Mouse (Mus musculus): ENCODE results near the gene S100a14. TPM values are rescaled to one million over a fixed set of nuclear protein-coding genes. Genes with fewer than 3 reads are reported as not detected.
A peak's percentile ranks its signal among the peaks of the same experiment; 100 is the strongest.

S100a14 gene
- polyA plus RNA-seq, 1 experiment from 2014 or later, result 12.5 TPM

- peak overlapping the region; percentile 58 for H3K9ac ChIP-seq (ENCODE audit: low read depth, low read length)
- DNase-seq (ENCODE audit: low spot score), result peak; percentile 88
- TF ChIP-seq CTCF (IDR thresholded peaks at IDR 0.05; ENCODE audit: low read depth), result no peak
- peak; percentile 73 for ATAC-seq (replicated peaks; ENCODE audit: low FRiP score, low read depth)
- peaks cover 16% of the 10 kb centered on the region for H3K4me1 ChIP-seq (replicated peaks; ENCODE audit: insufficient read depth, low read length)
- peak overlapping the region; percentile 84 for H3K4me2 ChIP-seq (ENCODE audit: low read length)
- under 1% methylated on average over 10 of the region's 10 CpGs for WGBS
- no peaks in the 10 kb centered on the region for H3K36me3 ChIP-seq (ENCODE audit: insufficient read depth, low read length)
- H3K9me3 ChIP-seq (replicated peaks; ENCODE audit: low read length), result no peaks in the 10 kb centered on the region
- H3K27me3 ChIP-seq (ENCODE audit: insufficient read depth, low read length), result no peaks in the 10 kb centered on the region
- H3K27ac ChIP-seq, result peak overlapping the region; percentile 81
- peak overlapping the region; percentile 46 for H3K4me3 ChIP-seq (replicated peaks; ENCODE audit: low read depth, low read length)
Observed at GRCm38 (mm10) chr3:90514691-90515090, 12.0 kb upstream of the S100a14 start.

DNA sequence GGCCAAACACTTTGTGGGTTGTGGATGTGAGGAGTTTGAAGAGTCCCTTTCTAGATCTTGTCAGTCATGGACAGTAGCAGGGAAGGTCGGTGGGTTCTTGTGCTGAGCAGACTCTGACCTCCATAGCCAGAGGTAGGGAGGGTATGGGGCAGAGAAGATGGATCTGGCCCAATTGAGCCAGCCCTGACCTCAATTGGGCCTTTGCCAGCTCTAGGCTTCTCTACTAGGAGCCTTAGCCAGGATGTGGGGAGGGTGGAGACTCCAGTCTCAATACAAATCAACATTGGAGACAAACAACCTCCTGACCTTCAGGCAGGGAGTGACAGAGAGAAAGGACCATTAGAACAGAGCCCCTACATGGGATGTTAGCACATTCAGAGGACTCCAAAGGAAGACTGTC lies 11.4 kb upstream of the S100a14 start:
- peak overlapping the region; percentile 46 for H3K4me3 ChIP-seq (replicated peaks; ENCODE audit: low read depth, low read length)
- H3K9ac ChIP-seq (ENCODE audit: low read depth, low read length), result peak overlapping the region; percentile 58
- H3K4me1 ChIP-seq (replicated peaks; ENCODE audit: insufficient read depth, low read length), result peaks cover 16% of the 10 kb centered on the region
- H3K27me3 ChIP-seq (ENCODE audit: insufficient read depth, low read length), result no peaks in the 10 kb centered on the region
- 36% methylated on average over 1 of the region's 1 CpGs for WGBS
- H3K4me2 ChIP-seq (ENCODE audit: low read length), result peak overlapping the region; percentile 84
- peak; percentile 21 for DNase-seq (ENCODE audit: low spot score)
- peak overlapping the region; percentile 81 for H3K27ac ChIP-seq
- no peaks in the 10 kb centered on the region for H3K9me3 ChIP-seq (replicated peaks; ENCODE audit: low read length)
- TF ChIP-seq CTCF (IDR thresholded peaks at IDR 0.05; ENCODE audit: low read depth), result no peak
- H3K36me3 ChIP-seq (ENCODE audit: insufficient read depth, low read length), result no peaks in the 10 kb centered on the region
- no peak for ATAC-seq (replicated peaks; ENCODE audit: low FRiP score, low read depth)

DNA sequence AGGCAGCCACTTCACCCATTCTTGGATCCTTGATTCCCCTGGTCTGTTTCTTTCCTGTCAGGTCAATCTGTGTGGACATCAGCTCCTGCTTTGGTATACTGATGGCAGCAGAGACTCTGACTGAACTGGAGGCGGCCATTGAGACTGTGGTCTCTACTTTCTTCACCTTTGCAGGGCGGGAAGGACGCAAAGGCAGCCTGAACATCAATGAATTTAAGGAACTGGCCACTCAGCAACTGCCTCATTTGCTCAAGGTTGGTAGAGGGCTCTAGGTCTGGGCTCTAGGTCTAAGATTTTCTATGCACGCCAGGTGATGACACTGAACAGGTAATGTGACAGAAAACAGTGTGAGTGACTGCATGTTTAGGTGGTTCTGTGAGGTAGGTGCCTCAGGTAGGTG lies 10.9 kb upstream of the S100a14 start:
- no peaks in the 10 kb centered on the region for H3K36me3 ChIP-seq (ENCODE audit: insufficient read depth, low read length)
- no peak for TF ChIP-seq CTCF (IDR thresholded peaks at IDR 0.05; ENCODE audit: low read depth)
- H3K9me3 ChIP-seq (replicated peaks; ENCODE audit: low read length), result no peaks in the 10 kb centered on the region
- WGBS, result 94% methylated on average over 4 of the region's 4 CpGs
- ATAC-seq (replicated peaks; ENCODE audit: low FRiP score, low read depth), result no peak
- H3K4me3 ChIP-seq (replicated peaks; ENCODE audit: low read depth, low read length), result no peak overlapping the region
- H3K27ac ChIP-seq, result no peak overlapping the region
- H3K4me2 ChIP-seq (ENCODE audit: low read length), result peak overlapping the region; percentile 84; the same call in 1 of the 2 replicates
- no peak overlapping the region for H3K9ac ChIP-seq (ENCODE audit: low read depth, low read length)
- no peak for DNase-seq (ENCODE audit: low spot score)
- H3K27me3 ChIP-seq (ENCODE audit: insufficient read depth, low read length), result no peaks in the 10 kb centered on the region
- peaks cover 16% of the 10 kb centered on the region for H3K4me1 ChIP-seq (replicated peaks; ENCODE audit: insufficient read depth, low read length)

- Histone ChIP-seq H3K27me3 (ENCODE audit: insufficient read depth, low read length) (no peaks in the 10 kb centered on the region), H3K27ac (no peak overlapping the region), H3K9me3 (replicated peaks; ENCODE audit: low read length) (no peaks in the 10 kb centered on the region), H3K4me1 (replicated peaks; ENCODE audit: insufficient read depth, low read length) (peaks cover 16% of the 10 kb centered on the region), H3K4me3 (replicated peaks; ENCODE audit: low read depth, low read length) (no peak overlapping the region), H3K9ac (ENCODE audit: low read depth, low read length) (no peak overlapping the region), H3K36me3 (ENCODE audit: insufficient read depth, low read length) (no peaks in the 10 kb centered on the region), H3K4me2 (ENCODE audit: low read length) (no peak overlapping the region)
- DNase-seq (ENCODE audit: low spot score) (no peak), ATAC-seq (replicated peaks; ENCODE audit: low FRiP score, low read depth) (no peak)
- 75% methylated on average over 4 of the region's 4 CpGs for WGBS
- TF ChIP-seq CTCF (IDR thresholded peaks at IDR 0.05; ENCODE audit: low read depth), result no peak
Observed at GRCm38 (mm10) chr3:90517711-90518110, 8.9 kb upstream of the S100a14 start.

DNA sequence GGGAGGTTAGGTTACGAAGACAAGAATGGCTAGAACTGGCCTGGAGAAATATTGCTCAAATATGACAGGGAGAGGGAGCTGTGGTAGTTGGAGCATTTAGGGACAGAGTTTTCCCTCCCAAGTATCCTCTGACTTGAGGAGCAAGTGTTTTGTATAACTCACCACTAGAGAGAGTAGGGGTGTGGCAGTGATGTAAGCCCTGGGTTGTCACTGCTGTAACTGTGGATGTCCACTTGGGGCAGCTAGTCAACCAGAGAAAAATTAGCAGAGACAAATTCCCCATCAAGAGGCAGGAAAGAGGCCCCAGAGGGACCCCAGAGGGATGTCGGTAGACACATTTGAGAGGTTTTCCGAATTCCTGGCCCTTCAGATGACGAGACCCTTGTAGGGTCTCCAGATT lies 1.2 kb upstream of the S100a14 start:
- Histone ChIP-seq H3K27me3 (ENCODE audit: insufficient read depth, low read length) (no peaks in the 10 kb centered on the region), H3K9me3 (replicated peaks; ENCODE audit: low read length) (no peaks in the 10 kb centered on the region), H3K36me3 (ENCODE audit: insufficient read depth, low read length) (no peaks in the 10 kb centered on the region), H3K4me2 (ENCODE audit: low read length) (no peak overlapping the region), H3K4me3 (replicated peaks; ENCODE audit: low read depth, low read length) (no peak overlapping the region), H3K27ac (no peak overlapping the region), H3K9ac (ENCODE audit: low read depth, low read length) (no peak overlapping the region), H3K4me1 (replicated peaks; ENCODE audit: insufficient read depth, low read length) (no peaks in the 10 kb centered on the region)
- DNase-seq (ENCODE audit: low spot score) (peak; percentile 95), ATAC-seq (replicated peaks; ENCODE audit: low FRiP score, low read depth) (peak; percentile 60; the same call in 1 of the 2 replicates)
- 58% methylated on average over 4 of the region's 4 CpGs for WGBS
- peak; percentile 87 for TF ChIP-seq CTCF (IDR thresholded peaks at IDR 0.05; ENCODE audit: low read depth)

- H3K4me3 ChIP-seq (replicated peaks; ENCODE audit: low read depth, low read length), result no peak overlapping the region
- ATAC-seq (replicated peaks; ENCODE audit: low FRiP score, low read depth), result no peak
- DNase-seq (ENCODE audit: low spot score), result no peak
- WGBS, result 73% methylated on average over 2 of the region's 2 CpGs
- H3K9ac ChIP-seq (ENCODE audit: low read depth, low read length), result no peak overlapping the region
- H3K4me1 ChIP-seq (replicated peaks; ENCODE audit: insufficient read depth, low read length), result no peaks in the 10 kb centered on the region
- no peaks in the 10 kb centered on the region for H3K27me3 ChIP-seq (ENCODE audit: insufficient read depth, low read length)
- no peaks in the 10 kb centered on the region for H3K36me3 ChIP-seq (ENCODE audit: insufficient read depth, low read length)
- TF ChIP-seq CTCF (IDR thresholded peaks at IDR 0.05; ENCODE audit: low read depth), result no peak
- H3K4me2 ChIP-seq (ENCODE audit: low read length), result no peak overlapping the region
- no peaks in the 10 kb centered on the region for H3K9me3 ChIP-seq (replicated peaks; ENCODE audit: low read length)
- H3K27ac ChIP-seq, result no peak overlapping the region
Observed at GRCm38 (mm10) chr3:90526076-90526475, 580 bp upstream of the S100a14 start.

DNA sequence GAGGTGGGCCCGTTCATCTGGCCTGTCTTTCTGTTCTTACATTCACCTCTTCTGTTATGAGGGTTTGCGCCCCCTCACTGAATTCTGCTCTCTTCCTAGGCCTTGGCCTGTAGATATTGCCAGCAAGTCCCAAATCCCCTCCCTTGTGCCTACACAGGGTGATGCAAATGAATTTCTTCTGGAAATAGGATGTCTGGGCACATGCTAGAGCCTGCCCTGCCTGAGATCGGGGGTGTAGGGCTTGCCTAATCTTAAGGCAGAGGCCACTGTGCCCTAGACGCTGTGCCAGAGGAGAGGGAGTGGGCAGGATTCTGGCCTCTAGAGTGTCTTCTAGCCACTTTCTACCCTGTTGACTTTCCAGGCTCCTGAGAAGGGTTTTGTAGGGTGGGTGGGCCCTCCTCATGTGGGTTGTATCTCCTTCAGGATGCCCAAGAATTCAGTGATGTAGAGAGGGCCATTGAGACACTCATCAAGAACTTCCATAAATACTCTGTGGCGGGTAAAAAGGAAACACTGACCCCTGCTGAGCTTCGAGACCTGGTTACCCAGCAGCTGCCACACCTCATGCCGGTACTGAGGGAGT lies 726 bp downstream of the S100a14 start:
- Histone ChIP-seq H3K4me2 (ENCODE audit: low read length) (no peak overlapping the region), H3K9ac (ENCODE audit: low read depth, low read length) (no peak overlapping the region), H3K27me3 (ENCODE audit: insufficient read depth, low read length) (no peaks in the 10 kb centered on the region), H3K4me3 (replicated peaks; ENCODE audit: low read depth, low read length) (no peak overlapping the region), H3K36me3 (ENCODE audit: insufficient read depth, low read length) (no peaks in the 10 kb centered on the region), H3K27ac (no peak overlapping the region), H3K9me3 (replicated peaks; ENCODE audit: low read length) (no peaks in the 10 kb centered on the region), H3K4me1 (replicated peaks; ENCODE audit: insufficient read depth, low read length) (no peaks in the 10 kb centered on the region)
- DNase-seq (ENCODE audit: low spot score) (no peak), ATAC-seq (replicated peaks; ENCODE audit: low FRiP score, low read depth) (no peak)
- 82% methylated on average over 7 of the region's 7 CpGs for WGBS
- TF ChIP-seq CTCF (IDR thresholded peaks at IDR 0.05; ENCODE audit: low read depth), result no peak
